Mouse (Mus musculus) lung, adult 18-20 months (tissue): ENCODE data around the gene Mef2b.

Experiments
- DNase-seq, 2 experiments: peaks; one replicate each; pipeline ENCODE4 v3.0.0; 2022; ENCODE audit warnings: mixed read lengths in 2 of 2

The Mef2b gene

GRCm38 (mm10) chr8:70134931-70135330 lies 4.6 kb upstream of the Mef2b start:
- no peak for DNase-seq

DNA sequence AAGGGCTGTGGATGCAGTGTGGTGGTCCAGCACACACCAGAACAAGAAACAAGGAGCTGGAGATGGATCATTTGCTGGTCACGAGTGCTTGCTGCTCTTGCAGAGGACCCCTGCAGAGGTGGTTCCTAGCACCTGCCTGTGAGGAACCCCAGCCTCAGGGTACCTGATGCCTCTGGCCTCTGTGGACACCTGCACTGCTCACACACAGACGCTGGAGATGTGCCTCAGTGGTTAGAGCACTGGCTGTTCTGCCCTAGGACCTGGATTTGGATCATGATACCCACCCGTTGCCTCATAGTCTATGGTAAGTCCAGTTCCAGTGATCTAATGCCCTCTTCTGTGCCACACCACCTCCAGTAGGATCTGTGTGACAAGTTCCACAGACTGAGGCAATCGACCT lies 2.9 kb upstream of the Mef2b start:
- no peak for DNase-seq

DNA sequence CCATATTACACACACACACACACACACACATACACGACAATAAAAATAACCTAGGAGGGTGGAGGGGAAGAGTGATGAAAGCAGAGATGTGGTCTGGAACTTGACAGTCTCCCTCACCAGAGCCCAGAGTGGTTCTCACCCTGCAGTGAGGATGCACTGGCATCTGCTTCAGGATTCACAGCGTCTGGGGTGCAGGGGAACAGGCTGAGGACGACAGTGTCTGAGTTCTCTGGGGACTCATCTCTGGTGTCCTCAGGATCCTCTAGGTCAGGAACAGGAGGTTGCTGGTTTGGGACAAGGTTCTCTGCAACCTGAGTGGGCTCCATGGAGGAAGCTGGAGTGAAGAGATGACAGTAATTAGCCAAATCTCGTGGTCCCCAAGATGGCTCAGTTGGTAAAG lies 1.6 kb upstream of the Mef2b start:
- no peak for DNase-seq

DNA sequence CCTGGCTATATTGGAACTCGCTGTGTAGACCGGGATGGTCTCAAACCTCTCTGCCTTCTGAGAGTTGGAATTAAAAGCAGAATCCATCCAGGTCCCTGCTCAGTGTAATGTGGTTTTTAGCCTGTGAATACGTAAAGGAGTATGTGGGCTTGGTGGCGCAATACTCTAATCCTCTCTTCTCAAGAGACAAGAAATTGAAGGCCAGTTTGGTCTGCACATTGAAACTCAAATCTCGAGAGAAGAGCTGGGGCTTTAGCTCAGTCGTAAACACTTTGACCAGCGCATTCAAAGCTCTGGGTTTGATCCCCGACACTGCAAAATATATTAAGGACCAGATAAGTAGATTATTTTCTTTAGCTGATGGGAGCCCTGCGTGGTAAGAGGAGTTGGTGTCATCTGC lies 470 bp downstream of the Mef2b start:
- DNase-seq = no peak

DNA sequence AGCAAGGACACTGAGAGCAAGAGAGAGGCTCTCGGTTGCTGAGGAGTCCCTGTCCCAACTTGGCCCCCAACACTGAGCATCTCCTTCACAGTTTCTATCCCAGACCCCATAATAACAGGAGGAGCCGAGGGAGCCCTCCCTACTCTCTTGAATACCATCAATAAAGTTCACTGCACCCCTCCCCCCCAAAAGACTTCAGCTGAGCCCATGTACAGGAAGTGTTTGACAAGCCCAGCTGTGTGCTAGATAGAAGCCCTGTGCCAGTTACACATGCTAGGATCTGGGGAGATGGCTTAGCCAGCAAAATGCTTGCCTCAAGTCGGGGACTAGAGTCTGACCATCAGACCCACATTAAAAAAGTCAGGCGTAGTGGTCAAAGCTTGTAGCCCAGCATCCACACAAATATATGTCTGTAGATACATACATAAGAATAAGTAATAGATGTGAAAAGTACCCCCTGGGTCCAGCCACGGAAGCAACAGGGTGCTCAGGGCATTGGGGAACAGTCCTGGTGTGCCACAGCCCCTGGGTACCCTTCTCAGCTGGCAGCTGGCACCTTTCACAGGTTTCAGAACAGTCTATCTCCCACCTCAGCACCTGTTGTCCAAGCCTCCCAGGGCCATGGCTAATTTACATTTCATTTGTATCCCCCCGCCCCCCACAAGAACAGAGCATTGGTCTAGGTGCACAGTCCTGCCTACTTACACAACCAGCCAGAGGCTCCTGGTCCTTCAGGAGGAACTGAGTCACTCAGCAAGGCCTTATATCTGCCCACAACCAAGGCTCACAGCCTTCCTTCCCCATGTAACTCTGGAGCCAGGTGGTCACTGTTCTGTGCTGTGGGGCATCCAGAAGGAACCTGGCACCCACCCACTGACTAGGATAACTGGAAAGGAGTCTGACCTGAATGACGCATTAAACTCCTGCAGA lies 8.4 kb downstream of the Mef2b start:
- no peak for DNase-seq

- DNase-seq = no peak
These were observed 10.6 kb downstream of the Mef2b start for GRCm38 (mm10) chr8:70150158-70150557.

GRCm38 (mm10) chr8:70152537-70153257 lies 13.2 kb downstream of the Mef2b start:
- peak; percentile 73 to 74 for DNase-seq

- no peak for DNase-seq
These were observed 17.8 kb downstream of the Mef2b start for GRCm38 (mm10) chr8:70157240-70157800.

DNA sequence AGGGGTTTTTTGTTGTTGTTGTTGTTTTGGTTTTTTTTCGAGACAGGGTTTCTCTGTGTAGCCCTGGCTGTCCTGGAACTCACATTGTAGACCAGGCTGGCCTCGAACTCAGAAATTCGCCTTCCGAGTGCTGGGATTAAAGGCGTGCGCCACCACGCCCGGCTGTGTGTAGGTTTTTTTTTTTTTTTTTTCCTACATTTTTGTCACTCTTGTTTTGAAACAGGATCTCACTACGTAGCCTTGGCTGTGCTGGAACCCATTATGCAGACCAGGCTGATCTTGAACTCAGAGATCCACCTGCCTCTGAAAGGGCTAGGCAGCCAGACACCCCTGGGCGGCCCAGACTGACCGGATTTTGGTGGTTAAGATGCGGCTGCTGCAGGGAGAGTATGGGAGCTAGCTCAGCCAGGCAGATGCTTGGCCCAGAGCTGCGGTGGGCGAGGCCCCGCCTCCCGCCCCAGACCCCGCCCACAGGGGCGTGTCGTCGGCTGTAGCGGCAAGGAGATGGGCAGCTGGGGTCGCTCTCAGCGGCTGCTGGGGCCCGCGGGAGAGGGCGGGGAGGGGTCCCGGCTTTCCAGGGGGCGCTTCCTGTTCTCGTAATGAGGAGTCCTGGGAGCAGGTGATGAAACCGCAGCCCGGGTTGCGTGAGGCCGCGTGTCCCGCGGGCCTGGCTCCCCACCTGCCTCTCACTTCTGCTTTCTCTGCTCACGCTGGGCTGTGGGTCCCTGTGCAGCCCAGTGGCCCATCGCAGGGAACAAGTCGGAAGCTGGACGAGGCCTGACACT lies 18.8 kb downstream of the Mef2b start:
- peak; percentile 55 to 65 for DNase-seq

- no peak for DNase-seq
These were observed 19.7 kb downstream of the Mef2b start for GRCm38 (mm10) chr8:70159211-70159610.

GRCm38 (mm10) chr8:70160015-70160414 lies 20.5 kb downstream of the Mef2b start:
- DNase-seq = no peak

- DNase-seq = no peak
These were observed 23.8 kb downstream of the Mef2b start for GRCm38 (mm10) chr8:70163316-70163715.

DNA sequence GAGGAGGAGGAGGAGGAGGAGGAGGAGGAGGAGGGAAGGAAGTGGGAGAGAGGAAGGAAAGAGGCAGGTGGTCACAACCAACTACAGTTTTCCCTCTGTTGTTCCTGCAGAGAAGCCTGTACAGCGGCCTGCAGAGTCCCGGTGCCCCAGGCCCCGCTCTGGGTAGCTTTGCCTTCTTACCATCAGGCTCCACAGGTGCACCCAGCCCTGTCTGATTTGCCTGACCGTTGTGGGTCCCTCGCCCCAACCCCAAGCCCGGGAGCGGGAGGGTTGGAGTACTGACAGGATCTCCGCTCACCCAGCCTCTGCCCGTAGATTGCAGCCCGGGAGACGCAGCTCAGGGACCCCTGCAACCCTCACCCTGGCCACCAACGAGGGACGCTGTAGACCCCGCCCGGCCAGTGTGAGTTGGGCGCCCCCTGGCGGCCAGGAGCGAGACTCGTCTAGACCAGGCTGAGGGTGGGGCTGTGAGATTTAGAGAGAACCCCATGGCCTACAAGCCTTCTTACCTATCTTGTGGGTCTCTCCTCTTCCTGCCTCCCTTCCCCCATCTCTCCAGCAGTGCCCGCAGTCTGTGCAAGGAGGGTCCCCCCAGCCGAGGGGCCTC lies 27.1 kb downstream of the Mef2b start:
- DNase-seq = peak; percentile 46 to 50

- no peak for DNase-seq
These were observed 30.6 kb downstream of the Mef2b start for GRCm38 (mm10) chr8:70170116-70170515.

DNA sequence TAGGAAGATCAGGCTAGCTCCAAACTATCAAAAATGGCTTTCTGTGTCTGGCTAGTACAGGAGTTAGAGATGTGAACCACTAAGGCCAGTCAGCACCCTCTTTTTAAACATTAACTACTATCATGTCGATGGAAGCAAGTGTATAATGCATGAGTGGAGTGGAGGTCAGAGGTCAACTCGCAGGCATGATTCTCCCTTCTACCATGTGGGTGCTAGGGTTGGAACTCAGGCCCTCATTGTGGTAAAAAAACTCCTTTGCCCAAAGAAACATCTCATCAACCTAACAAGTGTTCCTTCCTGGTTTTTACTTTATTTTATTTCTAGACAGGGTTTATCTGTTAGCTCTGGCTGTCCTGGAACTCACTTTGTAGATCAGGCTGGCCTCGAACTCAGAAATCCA lies 31.2 kb downstream of the Mef2b start:
- DNase-seq = no peak

GRCm38 (mm10) chr8:70171240-70171639 lies 31.7 kb downstream of the Mef2b start:
- DNase-seq = no peak

GRCm38 (mm10) chr8:70172043-70172681 lies 32.7 kb downstream of the Mef2b start, which contains the start of gene Tmem161a:
Gene Tmem161a (plus strand): TSS chr8:70172356.
- DNase-seq = peak; percentile 95

DNA sequence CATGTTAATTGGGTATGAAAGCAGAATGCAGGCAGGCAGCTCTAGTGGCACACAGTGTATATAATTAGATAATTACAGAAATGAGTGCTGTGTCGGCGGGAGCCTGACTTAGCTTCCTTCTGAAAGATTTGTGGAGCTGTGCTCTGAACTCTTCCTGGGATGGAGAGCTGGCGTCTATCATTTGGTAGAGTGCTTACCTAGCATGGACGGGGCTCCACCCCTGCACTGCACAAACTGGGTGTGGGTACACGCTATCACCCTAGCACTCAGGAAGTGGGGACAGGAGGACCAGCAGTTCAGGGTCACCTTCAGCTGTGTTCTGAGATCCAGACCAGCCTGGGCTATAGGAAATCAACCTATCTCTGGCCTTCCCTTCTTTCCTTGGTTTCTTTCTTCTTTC lies 33.8 kb downstream of the Mef2b start:
- DNase-seq = no peak

DNA sequence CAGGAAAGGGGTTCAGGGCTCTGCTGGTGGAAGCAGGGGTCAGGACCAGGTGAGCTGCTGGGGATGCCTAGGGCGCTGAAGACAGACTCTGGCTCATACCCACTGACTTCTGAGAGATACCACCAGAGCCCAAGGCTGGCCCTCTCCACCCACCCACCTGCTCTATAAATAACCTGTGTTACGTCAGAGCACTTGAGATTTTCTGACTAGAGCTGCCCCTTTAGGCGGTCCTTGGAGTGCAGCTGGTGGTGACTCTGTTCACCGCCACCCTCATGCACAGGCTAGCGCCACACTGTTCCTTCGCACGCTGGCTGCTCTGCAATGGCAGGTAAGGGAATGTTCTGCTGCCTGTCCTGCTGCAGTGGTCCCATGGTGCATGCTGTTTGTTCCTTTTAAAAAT lies 34.6 kb downstream of the Mef2b start:
- DNase-seq = no peak

DNA sequence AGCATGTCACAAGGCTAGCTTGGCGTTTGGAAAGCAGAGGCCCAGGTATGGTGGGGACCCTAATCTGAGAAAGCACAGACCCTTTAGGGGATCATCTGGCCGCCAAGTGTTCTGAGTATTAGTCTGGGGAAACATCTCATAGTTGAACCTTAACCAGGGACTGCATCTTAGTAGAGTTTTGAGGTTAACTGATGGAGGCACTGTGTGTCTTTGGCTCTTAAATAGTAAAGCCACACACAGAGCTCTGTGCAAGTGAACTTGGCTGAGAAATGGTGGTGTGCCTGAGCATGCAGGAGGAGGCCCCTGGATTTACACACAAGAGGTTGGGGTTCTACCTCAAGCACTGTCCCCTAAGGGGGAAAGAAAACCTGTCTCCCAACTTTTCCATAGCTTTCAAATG lies 38.7 kb downstream of the Mef2b start:
- no peak for DNase-seq

- DNase-seq = no peak
These were observed 39.6 kb downstream of the Mef2b start for GRCm38 (mm10) chr8:70179082-70179481.
